Mouse (Mus musculus) heart, adult 9 months (tissue): ENCODE data around the gene Gab1.

ENCODE experiments used
- DNase-seq, 2 experiments: peaks; one replicate each; pipeline ENCODE4 v3.0.0; 2022; ENCODE audit warnings: low spot score in 2 of 2

The Gab1 gene

DNA sequence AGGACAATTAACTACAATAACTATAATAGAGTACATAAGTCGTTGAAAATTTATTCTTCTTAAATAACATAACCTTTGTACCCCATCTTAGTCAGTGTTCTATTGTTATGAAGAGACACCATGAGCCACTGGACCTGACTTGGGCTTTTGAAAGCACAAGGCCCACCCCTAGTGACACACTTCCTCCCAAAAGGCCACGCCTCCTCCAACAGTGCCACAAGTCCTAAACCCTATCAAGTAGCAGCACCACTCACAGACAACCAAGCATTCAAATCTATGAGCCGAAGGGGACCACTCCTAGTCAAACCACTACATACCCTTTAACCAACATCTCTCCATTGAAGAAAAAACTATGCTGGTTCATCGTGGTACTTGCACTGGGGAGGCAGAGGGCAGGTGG, 131.2 kb downstream of the Gab1 start:
- DNase-seq = no peak

GRCm38 (mm10) chr8:80739932-80740331, 140.4 kb downstream of the Gab1 start:
- DNase-seq = no peak

DNA sequence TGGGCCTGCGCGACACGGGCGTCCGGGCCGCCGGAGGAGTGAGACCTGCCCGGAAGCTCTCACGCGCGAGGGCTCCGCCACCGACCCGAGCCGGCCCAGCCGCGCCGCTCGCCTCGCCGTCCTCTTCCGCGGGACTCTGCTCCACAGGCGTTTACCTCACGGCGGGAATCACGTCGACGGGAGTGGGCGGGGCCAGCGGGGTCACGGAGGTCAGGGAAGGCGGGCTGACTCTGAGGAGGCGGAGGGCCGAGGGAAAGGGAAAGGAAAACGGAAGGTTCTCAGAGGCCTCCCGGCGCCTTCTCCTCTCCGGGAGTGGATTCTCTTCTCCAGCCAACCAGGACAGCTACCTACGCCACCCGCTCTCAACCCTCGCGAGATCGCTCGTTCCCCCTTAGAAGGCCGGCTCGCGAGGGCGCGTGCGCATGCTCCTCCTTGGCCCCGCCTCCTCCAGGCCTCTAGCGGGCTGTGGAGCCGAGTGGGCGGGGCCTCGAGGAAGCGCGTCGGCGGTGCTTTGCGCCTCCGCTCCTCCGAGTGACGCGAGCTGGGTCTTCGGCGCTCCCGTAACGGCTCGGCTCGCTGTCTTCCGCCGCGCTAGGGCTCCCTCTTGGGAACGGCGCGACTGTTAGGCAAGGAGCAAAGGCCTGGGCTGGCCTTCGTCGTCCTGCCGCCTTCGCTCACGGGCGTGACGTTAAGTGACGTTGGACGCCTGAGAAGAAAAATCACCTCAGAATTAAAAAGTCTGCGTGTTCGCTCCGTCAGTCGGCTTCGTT, 141.0 kb downstream of the Gab1 start, which contains the start of gene Smarca5:
Gene Smarca5 (minus strand): TSS at position 343 of the 770 bp plus-strand sequence.
- peak; percentile 96 for DNase-seq

GRCm38 (mm10) chr8:80738388-80739154, 141.7 kb downstream of the Gab1 start:
- peak; percentile 11 to 35 for DNase-seq

DNA sequence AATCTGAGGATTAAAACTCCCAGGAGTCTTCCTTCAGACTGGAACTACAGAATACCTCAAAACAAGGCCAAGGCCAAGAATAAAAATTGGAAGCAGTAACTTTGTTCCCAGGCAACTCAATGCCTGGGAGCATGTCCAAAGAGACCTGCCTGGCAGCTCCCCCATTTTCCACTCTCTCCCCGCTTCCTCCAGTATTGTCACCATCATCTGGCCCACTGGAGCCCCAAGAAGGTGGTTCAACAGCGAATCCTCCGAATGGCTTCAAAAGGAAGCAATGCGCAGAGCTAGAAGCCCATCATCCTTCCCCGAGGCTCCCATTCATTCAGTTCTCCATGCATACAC, 142.3 kb downstream of the Gab1 start:
- peak; percentile 50 to 65 for DNase-seq

DNA sequence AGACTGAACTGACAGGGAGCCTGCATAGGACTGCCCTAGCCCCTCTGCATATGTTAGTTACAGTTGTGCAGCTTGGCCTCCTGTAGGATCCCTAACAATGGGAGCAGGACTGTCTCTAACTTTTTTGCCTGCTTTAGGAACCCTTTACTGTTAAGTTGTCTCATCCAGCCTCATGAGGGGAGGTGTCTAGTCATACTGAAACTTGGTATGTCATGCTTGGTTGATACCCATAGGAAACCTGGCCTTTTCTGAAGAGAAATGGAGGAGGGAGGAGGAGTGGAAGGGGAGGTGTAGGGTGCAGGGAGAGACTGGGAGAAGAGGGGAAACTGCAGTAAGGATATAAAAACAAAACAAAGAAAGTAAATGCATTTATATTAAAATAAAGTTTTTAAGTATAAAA, 148.0 kb downstream of the Gab1 start:
- DNase-seq = no peak

DNA sequence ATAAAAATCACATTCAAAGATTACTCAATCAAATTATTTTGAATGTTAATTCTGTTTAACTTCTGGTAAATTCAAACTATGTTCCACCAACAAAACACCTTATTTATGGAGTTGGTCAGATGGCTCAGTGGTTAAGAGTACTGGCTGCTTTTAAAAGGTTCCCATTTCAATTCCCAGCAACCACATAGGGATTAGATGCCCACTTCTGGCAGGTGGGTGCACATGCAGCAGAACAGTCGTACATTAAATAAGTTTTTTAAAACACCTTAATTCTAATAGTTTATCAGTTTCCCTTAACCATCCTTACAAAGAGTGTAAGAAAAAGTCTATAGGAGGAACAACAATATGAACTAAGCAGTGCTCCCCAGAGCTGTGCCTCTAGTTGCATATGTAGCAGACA, 165.9 kb downstream of the Gab1 start:
- DNase-seq = no peak
